Mouse (Mus musculus) monocyte, adult 5-6 weeks (primary cell): ENCODE data around the gene Khdc1b. TPM values are rescaled to one million over a fixed set of nuclear protein-coding genes. Genes with fewer than 3 reads are reported as not detected.
"Not testable (repeated sequence)": the region's sequence is repeated elsewhere in the genome, so short reads cannot be mapped to it uniquely, and the experiment has no call there.

Experiments
- ATAC-seq: fragments of 153-309, 156-312 bp; replicated peaks from 2 replicates; pipeline ENCODE4 v1.8.0; 2017; ENCODE audit warnings: mild to moderate bottlenecking; ENCODE audit not compliant: low TSS enrichment, insufficient number of reproducible peaks, severe bottlenecking, poor library complexity, low FRiP score
- total RNA-seq: library from RNA; stranded (forward); fragments of 200-1000, 200-491, 200-594 nt; gene quantifications from 3 replicates; pipeline ENCODE4 v1.2.3, GENCODE M21; 2017

The Khdc1b gene
- total RNA-seq = 2.9 to 19.1 TPM (median 3.9 TPM) in 3 replicates

DNA sequence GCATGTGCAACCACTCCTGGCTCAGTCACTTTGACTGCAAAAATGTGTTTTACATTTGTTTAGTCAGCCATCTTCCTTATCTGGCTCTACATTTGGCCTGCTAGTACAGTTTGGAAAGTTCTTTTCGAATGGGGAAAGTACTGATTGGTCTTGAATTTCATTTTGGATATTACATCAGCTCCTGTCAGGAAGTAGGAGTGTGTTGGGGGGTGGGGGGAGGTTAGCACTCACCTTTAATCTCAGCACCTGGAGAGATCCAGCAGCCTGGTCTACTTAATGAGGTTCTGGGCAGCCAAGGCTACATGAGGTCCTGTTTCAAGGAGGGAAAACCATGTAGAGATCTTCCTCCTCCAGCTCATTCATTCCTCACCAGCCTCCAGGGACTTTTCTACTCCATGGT, at the start of gene Khdc1b:
Gene Khdc1b, plus strand, starts transcription at position 301 of the 400 bp plus-strand sequence.
- no peak for ATAC-seq

GRCm38 (mm10) chr1:21335836-21336235, 47.5 kb upstream of the Khdc1b start:
- ATAC-seq = no peak

GRCm38 (mm10) chr1:21340745-21341144, 42.6 kb upstream of the Khdc1b start:
- no peak for ATAC-seq

- 0 out of 2 replicates have a peak, but pooled peaks have one; percentile 59 for ATAC-seq
Observed at GRCm38 (mm10) chr1:21344253-21344652, 39.1 kb upstream of the Khdc1b start.

DNA sequence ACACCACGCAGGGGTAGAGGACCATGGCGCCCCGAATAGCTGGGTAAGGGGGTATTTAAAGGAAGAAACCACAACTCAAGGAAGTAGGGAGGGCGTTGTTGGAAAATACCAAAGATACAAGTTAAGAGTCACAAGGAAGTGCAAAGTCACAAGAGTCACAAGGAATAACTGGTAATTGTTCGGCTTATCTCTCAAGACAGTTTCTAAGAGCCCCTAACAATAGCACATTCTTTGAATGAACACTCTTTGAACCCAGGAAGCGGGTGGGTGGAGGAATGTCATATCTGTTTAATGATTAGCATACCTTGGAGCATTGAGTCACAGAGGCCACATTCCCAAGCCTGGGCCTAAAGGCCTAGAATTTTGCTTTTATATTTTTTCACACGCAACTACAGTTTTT, 38.6 kb upstream of the Khdc1b start:
- ATAC-seq = not testable (repeated sequence)

DNA sequence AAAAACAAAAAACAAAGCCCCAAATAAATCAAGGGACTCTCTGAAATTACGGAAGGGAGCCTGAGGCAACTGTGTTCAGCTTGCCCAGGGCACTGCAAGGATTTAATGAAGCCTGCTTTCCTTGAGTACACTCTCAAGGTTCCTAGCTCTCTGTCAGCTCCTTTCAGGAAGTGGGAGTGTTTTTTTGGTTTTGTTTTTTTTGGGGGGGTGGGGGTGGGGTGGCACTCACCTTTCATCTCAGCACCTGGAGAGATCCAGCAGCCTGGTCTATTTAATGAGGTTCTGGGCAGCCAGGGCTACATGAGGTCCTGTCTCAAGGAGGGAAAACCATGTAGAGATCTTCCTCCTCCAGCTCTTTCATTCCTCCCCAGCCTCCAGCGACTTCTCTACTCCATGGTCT, 34.0 kb upstream of the Khdc1b start, which contains the start of gene Khdc1a:
Gene Khdc1a, plus strand, starts transcription at position 301 of the 400 bp plus-strand sequence.
- ATAC-seq = no peak

- ATAC-seq = not testable (repeated sequence)
Observed at GRCm38 (mm10) chr1:21368031-21368430, 15.3 kb upstream of the Khdc1b start, which contains the start of gene Khdc1c. Khdc1c (plus strand) TSS chr1:21368331.

- ATAC-seq = no peak
Observed at GRCm38 (mm10) chr1:21391138-21391671, 7.8 kb downstream of the Khdc1b start.

DNA sequence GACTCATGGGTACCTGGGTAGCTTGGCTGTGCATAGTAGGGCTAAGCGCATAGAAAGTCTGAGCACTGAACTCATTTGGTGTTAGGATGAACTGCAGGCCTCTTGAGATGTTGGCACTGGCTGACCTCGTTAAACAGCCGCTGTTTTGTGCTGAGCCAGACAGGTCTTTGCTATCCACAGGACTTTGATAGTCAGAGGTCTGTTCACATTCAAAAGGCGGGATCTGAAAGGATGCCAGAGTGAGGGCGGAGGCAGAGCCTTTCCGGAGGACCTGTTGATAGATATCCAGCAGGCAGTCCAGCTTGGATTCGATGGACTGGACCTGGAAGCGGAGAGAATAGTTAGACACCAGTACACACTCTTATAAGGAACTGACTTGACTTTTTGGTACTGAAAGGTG, 19.4 kb downstream of the Khdc1b start:
- no peak for ATAC-seq

DNA sequence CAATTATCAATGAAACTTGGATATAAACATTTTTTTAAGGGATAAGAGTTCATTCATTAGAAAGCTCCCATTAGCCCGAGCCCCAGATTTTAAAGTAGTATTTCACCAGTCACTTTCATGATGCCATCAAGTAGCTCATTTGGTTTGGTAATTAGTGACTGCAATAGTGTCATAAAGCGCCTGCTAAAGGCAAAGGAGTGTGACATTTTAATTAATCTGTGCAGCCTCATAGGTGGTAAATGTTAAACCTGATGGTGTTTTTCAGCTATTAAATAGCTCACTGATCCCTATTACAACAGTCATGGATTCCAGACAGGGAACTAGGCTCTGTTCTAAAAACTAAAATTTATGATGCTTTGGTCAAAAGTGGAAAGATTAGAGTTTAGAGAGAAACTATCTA, 23.9 kb downstream of the Khdc1b start:
- ATAC-seq = no peak

DNA sequence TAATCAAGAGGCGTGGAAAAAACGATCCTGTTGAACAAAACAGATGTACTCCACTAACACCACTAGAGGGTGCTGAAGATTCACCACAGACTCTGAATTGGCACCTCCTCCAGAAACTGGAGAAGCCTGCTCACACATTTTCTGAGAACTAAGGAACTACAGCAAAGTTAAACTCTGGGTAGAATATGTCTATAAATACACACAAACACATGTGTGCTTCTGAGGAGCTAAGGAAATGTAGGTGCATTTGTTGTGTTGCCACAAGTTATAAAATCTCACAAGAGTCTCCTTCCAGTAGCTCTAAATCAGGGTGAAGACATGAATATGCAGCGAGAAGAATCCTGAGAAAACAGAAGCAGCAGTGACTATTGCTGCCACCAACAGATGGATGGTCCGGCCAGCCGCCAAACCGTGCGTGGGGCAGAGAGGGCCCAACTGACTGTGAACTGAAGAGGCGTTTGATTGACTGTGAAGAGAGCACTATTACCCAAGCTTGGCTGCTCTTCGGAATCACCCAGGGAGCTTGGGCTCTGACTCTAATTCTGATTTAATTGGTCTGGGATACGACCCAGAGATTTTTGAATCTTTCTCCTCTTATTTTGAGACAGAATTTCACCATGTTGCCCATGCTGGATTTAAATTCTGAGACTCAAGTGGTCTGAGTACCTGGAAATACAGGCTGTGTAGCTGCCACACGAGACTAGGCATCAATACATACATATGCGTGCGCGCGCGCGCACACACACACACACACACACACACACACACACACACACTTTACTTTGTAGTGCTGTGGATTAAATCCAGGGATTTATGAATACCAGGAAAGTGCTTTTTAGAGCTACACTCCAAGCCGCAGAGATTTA, 28.2 kb downstream of the Khdc1b start:
- ATAC-seq = no peak

GRCm38 (mm10) chr1:21412197-21412555, 28.8 kb downstream of the Khdc1b start:
- ATAC-seq = no peak

GRCm38 (mm10) chr1:21419370-21419769, 36.0 kb downstream of the Khdc1b start:
- no peak for ATAC-seq

- no peak for ATAC-seq
Observed at GRCm38 (mm10) chr1:21425654-21426053, 42.3 kb downstream of the Khdc1b start.

DNA sequence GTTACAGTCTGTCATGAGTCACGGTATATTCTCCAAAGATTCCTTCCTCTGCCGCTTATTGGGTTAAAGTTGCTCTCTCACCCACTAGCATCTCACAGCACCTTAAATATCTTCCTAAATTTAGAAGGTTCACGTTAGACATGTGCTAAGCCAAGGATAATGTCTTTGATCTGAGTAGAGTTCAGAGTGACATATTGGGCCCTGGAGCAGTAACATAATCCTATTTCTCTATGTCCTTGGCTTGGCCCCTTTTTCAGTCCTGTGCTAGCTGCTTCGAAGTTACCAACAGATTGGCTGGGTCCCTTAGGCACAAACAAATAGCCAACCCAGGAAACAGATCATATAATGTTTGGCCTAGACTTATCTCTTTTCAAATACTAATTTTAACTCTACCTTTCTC, 44.7 kb downstream of the Khdc1b start:
- no peak for ATAC-seq

- ATAC-seq = no peak
Observed at GRCm38 (mm10) chr1:21431666-21432065, 48.3 kb downstream of the Khdc1b start.

DNA sequence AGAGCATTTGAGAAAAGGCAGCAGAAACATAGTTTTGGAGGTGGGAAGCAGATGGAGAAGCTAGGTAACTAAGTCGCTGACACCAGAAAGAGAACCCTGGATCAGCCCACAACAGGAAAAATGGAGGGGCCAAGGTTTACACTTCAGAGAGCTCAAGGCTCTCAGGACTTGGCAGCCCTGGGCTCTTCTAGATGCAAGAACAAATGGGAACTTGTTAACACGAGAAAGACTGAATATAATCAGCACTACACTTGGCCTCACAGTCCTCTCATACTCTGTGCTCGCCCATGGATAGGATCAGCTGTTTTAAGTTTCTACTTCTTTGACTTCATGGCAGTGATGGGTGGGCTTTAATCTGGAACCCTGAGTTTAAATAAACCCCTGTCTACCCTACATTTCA, 51.5 kb downstream of the Khdc1b start:
- ATAC-seq = no peak
